ENCODE assay signal across 9 mouse cellular contexts in genomic region chr1:172313613-172314411, GRCm38 (mm10). TPM values are rescaled to one million over a fixed set of nuclear protein-coding genes. Genes with fewer than 3 reads are reported as not detected.
A peak's percentile ranks its signal among the peaks of the same experiment; 100 is the strongest.
DNase-seq lines count a peak whose midpoint lies in the region; ATAC-seq and TF ChIP-seq lines count a peak whose summit lies in the region.
"Had no signal": no experiment of that assay in that cellular context is flagged by ENCODE, and none has a peak within 500 bp of the region (broad histone marks: within the 10 kb centered on the region; RNA-seq: fewer than 3 reads in every experiment).

No protein-coding gene starts in this region.

- H3K36me3 ChIP-seq in hindbrain, embryonic 13.5 days = peaks cover 12% of the 10 kb centered on the region; the same call in 1 of the 2 replicates
- H3K36me3 ChIP-seq in midbrain, embryonic 16.5 days (ENCODE audit: control insufficient read depth, insufficient read depth, low read length) = no peaks in the 10 kb centered on the region; the same call in 1 of the 2 replicates

- H3K27ac ChIP-seq in layer of hippocampus, adult 2 months = peak overlapping the region; percentile 100
- H3K27ac ChIP-seq in brown adipose tissue, adult 24 weeks (replicated peaks; ENCODE audit: low read depth, low read length) = no peak overlapping the region
- peak overlapping the region; percentile 85 for H3K27ac ChIP-seq in hindbrain, embryonic 13.5 days
- no peak overlapping the region for H3K27ac ChIP-seq in midbrain, embryonic 16.5 days (ENCODE audit: low read length)

- peak overlapping the region; percentile 76 for H3K4me2 ChIP-seq in hindbrain, embryonic 13.5 days
- peak overlapping the region; percentile 84 for H3K4me2 ChIP-seq in midbrain, embryonic 16.5 days (ENCODE audit: low read length)

- WGBS in hindbrain, embryonic 13.5 days = 58% methylated on average over 10 of the region's 10 CpGs
- 62% methylated on average over 10 of the region's 10 CpGs for WGBS in midbrain, embryonic 16.5 days

- peak in 1 of 2 experiments; percentile 49 for DNase-seq in layer of hippocampus, adult 2 months (ENCODE audit: low spot score in 2 of 2)
- no peak for DNase-seq in layer of hippocampus, adult 9-10 months (ENCODE audit: low spot score)
- DNase-seq in layer of hippocampus, postnatal 14 days (ENCODE audit: low spot score in 2 of 2) = no peak
- no peak for DNase-seq in lung, postnatal 36 days

- H3K9ac ChIP-seq in hindbrain, embryonic 13.5 days = peak overlapping the region; percentile 79; the same call in 1 of the 2 replicates
- H3K9ac ChIP-seq in midbrain, embryonic 16.5 days (ENCODE audit: low read depth, low read length) = 0 out of 2 replicates have a peak overlapping the region, but pooled peaks have one; percentile 25

- H3K27me3 ChIP-seq in hindbrain, embryonic 13.5 days = no peaks in the 10 kb centered on the region
- no peaks in the 10 kb centered on the region for H3K27me3 ChIP-seq in midbrain, embryonic 16.5 days (ENCODE audit: control insufficient read depth, insufficient read depth, low read depth, low read length)

- peak overlapping the region; percentile 93 for H3K4me3 ChIP-seq in layer of hippocampus, adult 2 months
- peak overlapping the region; percentile 7; the same call in 1 of the 2 replicates for H3K4me3 ChIP-seq in brown adipose tissue, adult 24 weeks (ENCODE audit: insufficient read depth, low read depth, low read length)
- peak overlapping the region; percentile 65 for H3K4me3 ChIP-seq in hindbrain, embryonic 13.5 days
- no peak overlapping the region for H3K4me3 ChIP-seq in midbrain, embryonic 16.5 days (ENCODE audit: low read depth, low read length)

- no peak for ATAC-seq in hindbrain, embryonic 13.5 days (ENCODE audit: low FRiP score)
- ATAC-seq in midbrain, embryonic 16.5 days = no peak
- no peak for ATAC-seq in monocyte, adult 5-6 weeks (replicated peaks; ENCODE audit: insufficient number of reproducible peaks, low FRiP score, low TSS enrichment, poor library complexity, severe bottlenecking)

- no peak for TF ChIP-seq CTCF in layer of hippocampus, adult 2 months (conservative IDR thresholded peaks at IDR 0.05)

- 0 out of 2 replicates have a peak, but pooled peaks cover 7% of the 10 kb centered on the region for H3K4me1 ChIP-seq in brown adipose tissue, adult 24 weeks (ENCODE audit: control insufficient read depth, insufficient read depth, insufficient read length, low read length)
- peaks cover 90% of the 10 kb centered on the region for H3K4me1 ChIP-seq in hindbrain, embryonic 13.5 days (replicated peaks)
- peaks cover 39% of the 10 kb centered on the region for H3K4me1 ChIP-seq in midbrain, embryonic 16.5 days (ENCODE audit: control insufficient read depth, insufficient read depth, low read length)

- no peaks in the 10 kb centered on the region for H3K9me3 ChIP-seq in hindbrain, embryonic 13.5 days
- no peaks in the 10 kb centered on the region for H3K9me3 ChIP-seq in midbrain, embryonic 16.5 days (replicated peaks; ENCODE audit: control insufficient read depth, low read length, poor library complexity, severe bottlenecking)

RNA-seq across cellular contexts. Expression of gene Kcnj9, which starts 15.3 kb away (rescaled TPM):
- total RNA-seq in layer of hippocampus, adult 2 months (2021) = 10 to 100 TPM; 67.2 to 69.2 TPM
- polyA plus RNA-seq in brown adipose tissue, adult 24 weeks (2012; ENCODE audit: insufficient read depth, insufficient read length, missing spikeins) = not detected in 2 replicates
- 2.2 and 2.5 TPM in 2 replicates for polyA plus RNA-seq in hindbrain, embryonic 13.5 days (2015; fragmentation: Nextera tagmentation; extraction: Ambion mirVana)
- 7.7 and 7.8 TPM in 2 replicates for polyA plus RNA-seq in midbrain, embryonic 16.5 days (2015; fragmentation: Nextera tagmentation; extraction: Ambion mirVana)
- 0.29 TPM in 1 of 3 replicates, not detected in the others for total RNA-seq in monocyte, adult 5-6 weeks (2017)
- total RNA-seq in layer of hippocampus, postnatal 14 days (2021) = 10 to 100 TPM; 37.4 to 50.1 TPM

RNA-seq across cellular contexts. Expression of gene Atp1a2, which starts 15.9 kb away (rescaled TPM):
- total RNA-seq in layer of hippocampus, adult 2 months (2021) = 100 to 1,000 TPM; 585 to 600 TPM
- 428 and 499 TPM in 2 replicates for polyA plus RNA-seq in brown adipose tissue, adult 24 weeks (2012; ENCODE audit: insufficient read depth, insufficient read length, missing spikeins)
- polyA plus RNA-seq in hindbrain, embryonic 13.5 days (2015; fragmentation: Nextera tagmentation; extraction: Ambion mirVana) = 41.5 and 42.3 TPM in 2 replicates
- 53.2 and 69.0 TPM in 2 replicates for polyA plus RNA-seq in midbrain, embryonic 16.5 days (2015; fragmentation: Nextera tagmentation; extraction: Ambion mirVana)
- not detected in 3 replicates for total RNA-seq in monocyte, adult 5-6 weeks (2017)
- 100 to 1,000 TPM; 610 to 641 TPM for total RNA-seq in layer of hippocampus, postnatal 14 days (2021)

RNA-seq across cellular contexts. Expression of gene Kcnj10, which starts 27.2 kb away (rescaled TPM):
- total RNA-seq in layer of hippocampus, adult 2 months (2021) = 10 to 100 TPM; 83.2 to 91.6 TPM
- polyA plus RNA-seq in brown adipose tissue, adult 24 weeks (2012; ENCODE audit: insufficient read depth, insufficient read length, missing spikeins) = not detected in 2 replicates
- 1.6 and 1.7 TPM in 2 replicates for polyA plus RNA-seq in hindbrain, embryonic 13.5 days (2015; fragmentation: Nextera tagmentation; extraction: Ambion mirVana)
- polyA plus RNA-seq in midbrain, embryonic 16.5 days (2015; fragmentation: Nextera tagmentation; extraction: Ambion mirVana) = 1.5 and 2.5 TPM in 2 replicates
- not detected in 3 replicates for total RNA-seq in monocyte, adult 5-6 weeks (2017)
- total RNA-seq in layer of hippocampus, postnatal 14 days (2021) = 100 to 1,000 TPM; 101 to 106 TPM

RNA-seq across cellular contexts. Expression of gene Igsf8, which starts 52.4 kb away (rescaled TPM):
- total RNA-seq in layer of hippocampus, adult 2 months (2021) = 100 to 1,000 TPM; 255 to 257 TPM
- polyA plus RNA-seq in brown adipose tissue, adult 24 weeks (2012; ENCODE audit: insufficient read depth, insufficient read length, missing spikeins) = 4.3 and 10.5 TPM in 2 replicates
- polyA plus RNA-seq in hindbrain, embryonic 13.5 days (2015; fragmentation: Nextera tagmentation; extraction: Ambion mirVana) = 104 and 112 TPM in 2 replicates
- 63.9 and 64.0 TPM in 2 replicates for polyA plus RNA-seq in midbrain, embryonic 16.5 days (2015; fragmentation: Nextera tagmentation; extraction: Ambion mirVana)
- total RNA-seq in monocyte, adult 5-6 weeks (2017) = 13.0 to 18.8 TPM (median 16.7 TPM) in 3 replicates
- 100 to 1,000 TPM; 185 to 195 TPM for total RNA-seq in layer of hippocampus, postnatal 14 days (2021)

RNA-seq across cellular contexts. Expression of gene Atp1a4, which starts 55.6 kb away (rescaled TPM):
- total RNA-seq in layer of hippocampus, adult 2 months (2021) = not detected
- not detected in 2 replicates for polyA plus RNA-seq in brown adipose tissue, adult 24 weeks (2012; ENCODE audit: insufficient read depth, insufficient read length, missing spikeins)
- 0.06 TPM in 1 of 2 replicates, not detected in the other for polyA plus RNA-seq in hindbrain, embryonic 13.5 days (2015; fragmentation: Nextera tagmentation; extraction: Ambion mirVana)
- polyA plus RNA-seq in midbrain, embryonic 16.5 days (2015; fragmentation: Nextera tagmentation; extraction: Ambion mirVana) = not detected in 2 replicates
- total RNA-seq in monocyte, adult 5-6 weeks (2017) = 0.43 TPM in 1 of 3 replicates, not detected in the others
- not detected for total RNA-seq in layer of hippocampus, postnatal 14 days (2021)
- polyA plus RNA-seq: liver, embryonic 16.5 days had no signal

Comparison
In these comparisons a context has a peak if more than half of its experiments do, and no peak if none do; other contexts are left out.
1. H3K27ac ChIP-seq: peak in layer of hippocampus, adult 2 months (single experiment) and hindbrain, embryonic 13.5 days (single experiment); none in brown adipose tissue, adult 24 weeks (single experiment) and midbrain, embryonic 16.5 days (single experiment).
2. RNA of gene Kcnj9, which starts 15.3 kb away (total RNA-seq): 67.2 to 69.2 TPM in layer of hippocampus, adult 2 months and 37.4 to 50.1 TPM in layer of hippocampus, postnatal 14 days; 0.29 TPM in monocyte, adult 5-6 weeks; every median in the first group is over 10 times any median in the second.
3. RNA of gene Atp1a2, which starts 15.9 kb away (total RNA-seq): 610 to 641 TPM in layer of hippocampus, postnatal 14 days and 585 to 600 TPM in layer of hippocampus, adult 2 months; not detected in monocyte, adult 5-6 weeks; every median in the first group is over 100 times any median in the second.
4. RNA of gene Kcnj10, which starts 27.2 kb away (total RNA-seq): 101 to 106 TPM in layer of hippocampus, postnatal 14 days and 83.2 to 91.6 TPM in layer of hippocampus, adult 2 months; not detected in monocyte, adult 5-6 weeks; every median in the first group is over 10 times any median in the second.